Mouse (Mus musculus): Measurements from ENCODE around the gene Rnf145.

Gene Rnf145

DNA sequence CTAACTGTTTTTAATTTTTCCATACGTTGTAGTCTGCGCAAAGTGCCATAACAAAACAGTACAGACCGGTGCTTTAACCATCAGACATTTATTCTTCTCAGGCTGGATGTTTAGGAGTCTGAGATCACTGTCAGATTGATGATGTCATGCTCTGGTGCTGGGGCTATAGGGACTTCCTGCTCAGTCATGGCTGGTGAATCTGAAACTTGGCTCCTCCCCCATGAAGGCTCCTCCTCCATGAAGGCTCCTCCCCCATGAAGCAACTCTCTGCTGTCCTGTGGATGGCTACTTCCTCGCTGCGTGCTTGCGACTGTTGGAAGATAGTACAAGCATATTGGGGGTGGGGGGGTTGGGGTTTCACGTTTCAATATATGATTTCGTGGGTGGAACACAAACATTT lies 88.1 kb downstream of the Rnf145 start:
- TF ChIP-seq CTCF (conservative IDR thresholded peaks at IDR 0.05; ENCODE audit: low read length): no peak
- no peak for TF ChIP-seq NANOG (IDR thresholded peaks at IDR 0.05; ENCODE audit: borderline replicate concordance, low read length)
- no peak for TF ChIP-seq POU5F1 (IDR thresholded peaks at IDR 0.05; ENCODE audit: borderline replicate concordance, low read length)
- no peaks in the 10 kb centered on the region for H3K9me3 ChIP-seq (ENCODE audit: low read length)
- H3K36me3 ChIP-seq (ENCODE audit: insufficient read depth, low read length): no peaks in the 10 kb centered on the region
- H3K4me3 ChIP-seq (replicated peaks; ENCODE audit: low read length): no peak overlapping the region
- H3K4me1 ChIP-seq (replicated peaks; ENCODE audit: low read depth, low read length): peaks cover 10% of the 10 kb centered on the region
- H3K27me3 ChIP-seq (ENCODE audit: insufficient read depth, low read length): peaks cover 23% of the 10 kb centered on the region

DNA sequence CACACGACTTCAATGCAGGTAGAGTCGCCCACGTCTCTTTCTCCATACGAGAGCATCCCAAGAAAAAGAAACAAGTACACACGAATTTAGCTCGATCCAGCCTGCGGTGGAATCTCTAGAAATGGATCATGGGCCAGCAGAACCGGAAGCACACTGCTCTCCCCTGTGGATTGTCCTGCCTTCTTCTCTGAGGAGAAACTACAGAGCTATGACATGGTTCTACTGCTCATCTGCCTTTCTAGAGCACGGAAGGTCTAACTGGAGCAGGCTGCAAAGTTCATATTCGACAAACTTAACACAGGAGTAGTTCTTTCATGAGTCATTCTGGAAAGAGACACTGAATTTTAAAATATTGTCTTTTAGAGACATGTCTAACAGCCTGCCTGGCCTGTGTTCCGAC lies 89.9 kb downstream of the Rnf145 start:
- Histone ChIP-seq H3K27me3 (ENCODE audit: insufficient read depth, low read length) (peaks cover 41% of the 10 kb centered on the region), H3K4me3 (replicated peaks; ENCODE audit: low read length) (no peak overlapping the region), H3K4me1 (replicated peaks; ENCODE audit: low read depth, low read length) (peaks cover 27% of the 10 kb centered on the region), H3K9me3 (ENCODE audit: low read length) (no peaks in the 10 kb centered on the region), H3K36me3 (ENCODE audit: insufficient read depth, low read length) (no peaks in the 10 kb centered on the region)
- TF ChIP-seq POU5F1 (IDR thresholded peaks at IDR 0.05; ENCODE audit: borderline replicate concordance, low read length) (no peak), NANOG (IDR thresholded peaks at IDR 0.05; ENCODE audit: borderline replicate concordance, low read length) (no peak)

DNA sequence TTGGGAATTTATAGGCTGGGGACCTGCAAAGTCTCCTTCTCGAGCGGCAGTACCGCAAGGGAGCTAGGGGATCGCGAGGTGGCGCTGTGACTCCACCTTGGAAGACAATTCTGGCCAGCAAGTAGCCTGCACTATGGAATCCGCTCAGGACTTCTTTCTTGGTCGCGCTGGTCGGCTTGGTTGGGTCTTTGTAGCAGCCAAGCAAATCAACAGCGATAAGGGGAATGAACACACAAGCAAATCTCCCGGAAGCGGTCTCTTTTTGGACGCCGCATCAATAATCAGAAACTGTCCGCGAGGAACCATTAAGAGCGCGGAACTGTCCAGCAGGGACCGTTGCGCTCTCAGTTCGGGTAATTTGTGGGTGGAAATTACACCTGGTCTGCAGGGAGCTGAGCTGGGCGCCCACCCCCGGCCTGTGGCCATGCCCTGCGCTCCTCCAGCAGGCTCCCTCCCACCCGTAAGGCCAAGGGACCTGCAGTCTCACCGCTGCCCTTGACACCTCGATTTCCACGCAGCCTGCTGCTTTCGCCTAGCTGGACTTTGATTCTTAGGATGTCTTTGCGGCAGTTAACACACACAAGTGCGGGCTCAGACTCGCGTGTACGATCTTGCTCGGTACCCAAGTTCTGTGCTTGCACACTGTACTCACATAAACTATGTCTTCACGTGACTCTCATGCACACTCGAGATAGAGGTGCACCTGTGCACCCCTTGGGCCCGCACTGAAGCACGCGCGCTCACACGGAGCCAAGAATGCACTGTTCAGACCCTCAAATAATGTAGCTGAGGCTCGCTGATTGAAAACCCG lies 92.4 kb downstream of the Rnf145 start:
- TF ChIP-seq CTCF (conservative IDR thresholded peaks at IDR 0.05; ENCODE audit: low read length) (peak; percentile 90), NANOG (IDR thresholded peaks at IDR 0.05; ENCODE audit: borderline replicate concordance, low read length) (no peak)
- peaks cover 31% of the 10 kb centered on the region for H3K4me1 ChIP-seq (replicated peaks; ENCODE audit: low read depth, low read length)
- H3K27me3 ChIP-seq (ENCODE audit: insufficient read depth, low read length): peaks cover 64% of the 10 kb centered on the region
- H3K36me3 ChIP-seq (ENCODE audit: insufficient read depth, low read length): no peaks in the 10 kb centered on the region
- H3K9me3 ChIP-seq (ENCODE audit: low read length): no peaks in the 10 kb centered on the region
- peak overlapping the region; percentile 75 for H3K4me3 ChIP-seq (replicated peaks; ENCODE audit: low read length)

DNA sequence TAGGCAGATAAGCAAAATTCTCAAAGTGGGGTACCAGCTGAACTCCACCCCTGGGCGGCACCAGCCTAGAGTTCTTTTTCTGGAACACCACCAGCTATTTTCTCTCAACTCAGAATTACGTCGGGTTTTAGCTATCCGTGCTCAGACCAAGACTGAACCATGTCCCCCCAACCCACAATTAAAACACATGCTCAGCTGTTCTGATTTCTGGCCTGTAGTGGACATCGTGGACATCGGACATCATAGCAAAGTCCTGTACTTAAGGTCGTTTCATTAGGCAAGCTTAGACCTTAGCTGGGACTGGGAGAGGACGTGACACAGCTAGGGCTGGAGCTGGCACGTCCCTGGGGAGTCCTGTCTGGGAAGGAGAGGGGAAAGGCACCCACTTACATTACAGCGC lies 93.4 kb downstream of the Rnf145 start:
- peaks cover 72% of the 10 kb centered on the region for H3K27me3 ChIP-seq (ENCODE audit: insufficient read depth, low read length)
- H3K4me3 ChIP-seq (replicated peaks; ENCODE audit: low read length): no peak overlapping the region
- no peak for TF ChIP-seq NANOG (IDR thresholded peaks at IDR 0.05; ENCODE audit: borderline replicate concordance, low read length)
- TF ChIP-seq CTCF (conservative IDR thresholded peaks at IDR 0.05; ENCODE audit: low read length): no peak
- no peak for TF ChIP-seq POU5F1 (IDR thresholded peaks at IDR 0.05; ENCODE audit: borderline replicate concordance, low read length)
- no peaks in the 10 kb centered on the region for H3K36me3 ChIP-seq (ENCODE audit: insufficient read depth, low read length)
- H3K4me1 ChIP-seq (replicated peaks; ENCODE audit: low read depth, low read length): peaks cover 38% of the 10 kb centered on the region
- no peaks in the 10 kb centered on the region for H3K9me3 ChIP-seq (ENCODE audit: low read length)

DNA sequence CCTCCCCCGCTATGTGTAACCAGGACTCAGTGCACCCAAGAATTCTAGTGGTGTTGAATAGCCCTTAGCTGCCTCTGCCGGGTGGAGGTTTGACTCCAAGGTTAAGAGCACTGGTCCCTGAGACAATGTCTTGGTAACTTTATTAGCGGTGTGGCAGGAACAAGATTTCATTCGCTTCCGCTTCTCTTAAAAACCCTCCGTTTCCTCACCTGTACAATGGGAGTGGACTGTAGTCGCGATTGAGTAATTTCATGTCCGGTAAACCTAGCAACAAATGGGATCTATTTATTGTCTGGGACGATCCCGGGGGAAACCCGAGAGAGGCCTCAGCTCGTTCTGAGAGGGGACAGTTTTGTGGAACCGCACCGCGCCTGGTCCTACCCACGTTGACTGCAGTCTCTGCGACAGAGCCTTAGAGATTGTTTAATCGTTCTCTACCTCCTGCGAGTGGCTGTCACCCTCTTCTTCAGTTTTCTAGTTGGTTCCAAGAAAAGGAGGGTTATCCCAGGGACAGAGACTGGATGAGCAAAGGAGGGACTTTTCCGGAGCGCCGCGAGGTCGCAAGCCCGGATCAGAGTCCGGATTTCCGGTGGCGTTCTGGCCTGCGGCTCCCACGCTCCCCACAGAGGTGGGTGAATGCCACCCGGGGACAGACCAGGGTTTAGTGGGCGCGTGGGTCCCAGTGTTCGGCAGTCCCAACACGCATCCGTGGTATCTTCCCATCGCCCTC lies 94.1 kb downstream of the Rnf145 start:
- Histone ChIP-seq H3K9me3 (ENCODE audit: low read length) (no peaks in the 10 kb centered on the region), H3K27me3 (ENCODE audit: insufficient read depth, low read length) (peaks cover 78% of the 10 kb centered on the region), H3K4me1 (replicated peaks; ENCODE audit: low read depth, low read length) (peaks cover 41% of the 10 kb centered on the region), H3K36me3 (ENCODE audit: insufficient read depth, low read length) (no peaks in the 10 kb centered on the region), H3K4me3 (replicated peaks; ENCODE audit: low read length) (peak overlapping the region; percentile 58)
- TF ChIP-seq POU5F1 (IDR thresholded peaks at IDR 0.05; ENCODE audit: borderline replicate concordance, low read length) (no peak), CTCF (conservative IDR thresholded peaks at IDR 0.05; ENCODE audit: low read length) (no peak), NANOG (IDR thresholded peaks at IDR 0.05; ENCODE audit: borderline replicate concordance, low read length) (no peak)

DNA sequence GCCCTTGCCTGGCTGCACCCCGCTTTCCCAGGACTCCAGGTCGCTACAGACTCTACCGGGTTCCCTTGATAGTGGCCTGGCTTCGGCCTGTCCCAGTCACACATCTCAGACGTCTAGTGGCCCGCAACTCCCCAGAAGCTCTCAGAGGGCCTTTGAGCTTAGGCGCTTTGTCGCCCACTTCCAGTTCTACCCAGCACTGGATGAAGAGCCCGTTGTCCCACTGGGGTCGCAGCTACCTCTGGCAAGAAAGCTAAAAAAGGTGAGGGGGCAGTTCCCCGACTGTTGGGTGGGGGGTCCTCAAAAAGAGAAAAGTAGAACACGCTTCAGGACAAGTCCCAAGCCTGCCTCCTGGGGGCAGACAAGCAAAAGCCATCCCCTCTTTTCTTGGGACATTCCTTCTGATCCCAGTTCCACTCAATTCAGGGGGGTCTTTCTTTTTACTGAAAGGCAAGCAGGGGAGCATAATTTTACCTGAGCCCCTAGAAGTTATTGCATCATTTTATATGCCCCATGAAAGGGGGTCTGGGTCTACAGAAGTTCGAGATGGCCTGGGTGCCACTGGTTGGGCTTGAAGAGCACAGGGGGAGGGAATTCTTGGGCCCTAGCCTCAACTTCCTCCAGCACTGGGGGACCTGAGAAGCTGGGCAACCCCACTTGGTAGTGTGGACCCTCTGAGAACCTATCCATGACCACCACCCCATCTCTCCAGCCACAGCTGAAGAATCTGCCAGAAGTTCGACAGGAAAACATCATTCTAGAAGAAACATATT lies 94.8 kb downstream of the Rnf145 start:
- H3K36me3 ChIP-seq (ENCODE audit: insufficient read depth, low read length): no peaks in the 10 kb centered on the region
- H3K9me3 ChIP-seq (ENCODE audit: low read length): no peaks in the 10 kb centered on the region
- H3K27me3 ChIP-seq (ENCODE audit: insufficient read depth, low read length): peaks cover 81% of the 10 kb centered on the region
- TF ChIP-seq CTCF (conservative IDR thresholded peaks at IDR 0.05; ENCODE audit: low read length) (peak; percentile 27; the same call in 1 of the 2 replicates), POU5F1 (IDR thresholded peaks at IDR 0.05; ENCODE audit: borderline replicate concordance, low read length) (no peak)
- H3K4me3 ChIP-seq (replicated peaks; ENCODE audit: low read length): peak overlapping the region; percentile 58
- peaks cover 41% of the 10 kb centered on the region for H3K4me1 ChIP-seq (replicated peaks; ENCODE audit: low read depth, low read length)

Data from E14TG2a.4 (cell line).